14 mouse cellular contexts compared by ENCODE assay signal in genomic region chr2:70415521-70415920, GRCm38 (mm10). TPM values are rescaled to one million over a fixed set of nuclear protein-coding genes. Genes with fewer than 3 reads are reported as not detected.
"Had no signal": no experiment of that assay in that cellular context is flagged by ENCODE, and none has a peak within 500 bp of the region (broad histone marks: within the 10 kb centered on the region; RNA-seq: fewer than 3 reads in every experiment).

No protein-coding gene starts in this region.

- DNase-seq: gastrocnemius, postnatal 10 days; gastrocnemius, postnatal 25 days; heart, adult 2 months; heart, postnatal 10 days; heart, postnatal 4 days; kidney, adult 18-20 months; kidney, adult 8-10 months; kidney, postnatal 10 days; kidney, postnatal 25 days; kidney, postnatal 4 days; liver; liver, embryonic 13.5 days had no signal

RNA-seq across cellular contexts. Expression of gene Sp5, which starts 59.2 kb away (rescaled TPM):
- total RNA-seq: gastrocnemius, adult 18-20 months; gastrocnemius, postnatal 10 days; gastrocnemius, postnatal 25 days; granulocyte monocyte progenitor cell, adult 5-6 weeks; heart, adult 2 months had no signal
